Mouse (Mus musculus) embryonic facial prominence, embryonic 12.5 days (tissue): Measurements from ENCODE around the gene Pnn. TPM values are rescaled to one million over a fixed set of nuclear protein-coding genes. Genes with fewer than 3 reads are reported as not detected.

Experiments used
- ATAC-seq: fragments of 200-750 bp; cut with Nextera tagmentation; 2 replicates; pipeline ENCODE4 v1.8.0; 2017; ENCODE audit not compliant: insufficient number of reproducible peaks, insufficient read depth, low FRiP score, low TSS enrichment
- H3K27ac ChIP-seq: fragments of 300-500 bp; sonication (generic); 2 replicates; pipeline ENCODE4 v1.5.1; 2016; ENCODE audit warnings: mild to moderate bottlenecking
- H3K27me3 ChIP-seq: fragments of 300-500 bp; sonication (generic); 2 replicates; pipeline ENCODE4 v1.6.1; 2016; ENCODE audit warnings: mild to moderate bottlenecking, moderate library complexity
- H3K36me3 ChIP-seq: fragments of 300-500 bp; sonication (generic); 2 replicates; pipeline ENCODE4 v1.6.1; 2016; ENCODE audit warnings: mild to moderate bottlenecking
- H3K4me1 ChIP-seq: fragments of 300-500 bp; sonication (generic); 2 replicates; pipeline ENCODE4 v1.6.1; 2016
- H3K4me2 ChIP-seq: fragments of 300-500 bp; sonication (generic); replicated peaks from 2 replicates; pipeline ENCODE4 v1.6.1; 2016; ENCODE audit warnings: mild to moderate bottlenecking, moderate library complexity
- H3K4me3 ChIP-seq: fragments of 300-500 bp; sonication (generic); 2 replicates; pipeline ENCODE4 v1.5.1; 2016; ENCODE audit warnings: mild to moderate bottlenecking
- H3K9ac ChIP-seq: fragments of 300-500 bp; sonication (generic); 2 replicates; pipeline ENCODE4 v1.6.1; 2016; ENCODE audit warnings: mild to moderate bottlenecking, moderate library complexity
- H3K9me3 ChIP-seq: fragments of 300-500 bp; sonication (generic); 2 replicates; pipeline ENCODE4 v1.6.1; 2016; ENCODE audit warnings: mild to moderate bottlenecking, moderate library complexity
- WGBS: fragments of 180-500 bp; shearing (Covaris S2); methylation state at CpG from one replicate; pipeline ENCODE4 v1.1.7; 2016; 5-methylcytosine and 5-hydroxymethylcytosine counted together
- polyA plus RNA-seq: library from polyadenylated mRNA; unstranded; fragments of >200 nt; fragmentation: Nextera tagmentation; extraction: Ambion mirVana; gene quantifications from 2 replicates; pipeline ENCODE4 v1.2.1, GENCODE M21; 2016

Gene Pnn
- polyA plus RNA-seq = 115 and 128 TPM in 2 replicates

DNA sequence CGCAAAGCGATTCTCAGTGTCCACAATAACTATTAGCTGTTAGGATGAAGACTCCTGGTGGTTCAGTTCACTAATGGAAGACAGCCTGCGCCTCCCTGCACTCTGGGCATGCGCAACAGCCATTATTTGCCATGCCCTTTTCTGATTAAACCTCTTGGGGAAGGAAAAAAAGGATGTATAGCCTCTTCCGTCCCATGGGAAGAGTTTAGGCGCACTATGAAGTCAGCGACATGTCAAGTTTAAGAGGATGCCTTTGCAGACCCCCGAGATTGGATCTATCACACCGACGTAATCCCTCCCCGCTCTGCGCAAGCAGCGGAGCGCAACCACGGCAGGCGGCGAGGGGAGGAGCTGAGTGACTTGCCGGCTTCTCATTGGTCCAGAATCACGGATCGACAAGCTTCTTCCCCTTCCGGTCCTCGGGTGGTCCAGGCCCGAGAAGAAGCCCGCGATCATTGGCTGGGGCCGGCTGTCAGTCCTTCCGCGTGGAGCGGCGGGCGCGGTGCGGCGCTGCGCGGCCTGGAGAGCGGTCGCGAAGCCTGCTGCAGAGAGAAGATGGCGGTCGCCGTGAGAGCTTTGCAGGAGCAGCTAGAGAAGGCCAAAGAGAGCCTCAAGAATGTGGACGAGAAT lies at the start of gene Pnn:
Gene Pnn (plus strand): TSS at position 437 of the 630 bp plus-strand sequence.
- H3K9ac ChIP-seq = peak within 1 kb of the TSS; percentile 100
- H3K9me3 ChIP-seq = no peaks in the 10 kb centered on the region
- H3K27ac ChIP-seq = peak within 1 kb of the TSS; percentile 89
- peaks cover 33% of the 10 kb centered on the region for H3K36me3 ChIP-seq
- under 1% methylated on average over 42 of the region's 43 CpGs for WGBS
- H3K4me3 ChIP-seq = peak within 1 kb of the TSS; percentile 99
- peak; percentile 99 for ATAC-seq
- peaks cover 5% of the 10 kb centered on the region; the same call in 1 of the 2 replicates for H3K4me1 ChIP-seq
- no peaks in the 10 kb centered on the region for H3K27me3 ChIP-seq
- H3K4me2 ChIP-seq = peak within 1 kb of the TSS; percentile 78

- H3K9me3 ChIP-seq = no peaks in the 10 kb centered on the region
- 59% methylated on average over 8 of the region's 8 CpGs for WGBS
- H3K27me3 ChIP-seq = no peaks in the 10 kb centered on the region
- H3K4me2 ChIP-seq = no peak overlapping the region
- H3K36me3 ChIP-seq = peaks cover 37% of the 10 kb centered on the region
- no peak overlapping the region for H3K27ac ChIP-seq
- H3K4me1 ChIP-seq = no peaks in the 10 kb centered on the region
- ATAC-seq = no peak
- H3K9ac ChIP-seq = no peak overlapping the region
- H3K4me3 ChIP-seq = no peak overlapping the region
Observed at GRCm38 (mm10) chr12:59017970-59018369, 48.7 kb upstream of the Pnn start.

DNA sequence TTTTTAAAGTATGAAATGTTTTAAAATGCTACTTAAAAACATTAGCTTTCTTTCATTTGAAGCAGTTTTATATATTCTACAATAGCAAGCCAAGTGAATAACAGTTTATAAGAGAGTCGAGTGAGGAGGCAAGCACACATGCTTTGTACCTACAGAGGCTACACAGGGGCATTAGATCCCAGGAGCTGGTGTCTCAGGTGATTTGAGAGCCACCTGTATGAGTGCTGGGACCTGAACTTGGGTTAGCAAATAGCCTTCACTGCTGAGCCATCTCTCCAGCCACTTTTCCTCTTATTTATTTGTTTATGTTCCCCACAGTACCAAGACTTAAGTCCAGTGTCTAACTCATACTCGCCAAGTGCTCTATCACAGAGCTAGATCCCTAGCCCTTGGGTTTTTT lies 46.8 kb upstream of the Pnn start:
- 82% methylated on average over 2 of the region's 2 CpGs for WGBS
- H3K9me3 ChIP-seq = no peaks in the 10 kb centered on the region
- ATAC-seq = no peak
- no peaks in the 10 kb centered on the region for H3K4me1 ChIP-seq
- H3K27ac ChIP-seq = no peak overlapping the region
- no peak overlapping the region for H3K4me2 ChIP-seq
- H3K4me3 ChIP-seq = no peak overlapping the region
- no peak overlapping the region for H3K9ac ChIP-seq
- H3K27me3 ChIP-seq = no peaks in the 10 kb centered on the region
- H3K36me3 ChIP-seq = peaks cover 46% of the 10 kb centered on the region

DNA sequence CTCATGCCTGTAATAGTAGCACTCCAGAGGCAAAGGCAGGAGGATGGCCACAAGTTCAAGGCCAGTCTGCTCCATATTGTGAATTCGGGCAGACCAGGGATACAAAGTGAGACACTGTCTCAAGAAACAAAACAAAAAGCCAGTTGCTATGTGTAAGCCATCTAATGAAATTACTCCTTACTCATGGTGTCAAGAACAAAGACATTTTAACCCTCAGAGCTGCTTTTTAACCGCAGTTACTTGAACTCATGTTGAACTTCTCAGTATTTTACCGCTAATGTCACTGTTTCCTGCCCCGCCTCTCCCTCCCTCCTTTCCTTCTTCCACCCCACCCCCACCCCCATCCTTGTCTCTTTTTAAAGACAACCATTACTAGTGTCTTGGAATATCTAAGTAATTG lies 45.4 kb upstream of the Pnn start:
- 79% methylated on average over 4 of the region's 4 CpGs for WGBS

DNA sequence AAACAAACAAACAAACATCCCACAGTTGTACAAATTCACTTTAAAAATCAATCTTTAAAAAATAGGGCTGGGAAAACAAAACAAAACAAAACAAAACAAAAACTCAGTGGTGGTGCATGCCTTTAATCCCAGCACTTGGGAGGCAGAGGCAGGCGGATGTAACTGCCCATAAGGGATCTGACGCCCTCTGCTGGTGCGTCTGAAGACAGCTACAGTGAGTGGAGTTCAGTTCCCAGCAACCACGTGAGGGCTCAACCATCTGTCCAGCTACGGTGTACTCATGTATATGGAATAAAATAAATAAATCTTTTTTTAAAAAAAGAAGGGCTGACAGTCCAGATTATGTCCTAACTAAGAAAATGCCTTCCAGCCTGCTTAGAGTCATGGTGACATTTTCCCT lies 34.6 kb upstream of the Pnn start:
- 70% methylated on average over 5 of the region's 5 CpGs for WGBS
- Histone ChIP-seq H3K27ac (no peak overlapping the region), H3K4me3 (no peak overlapping the region), H3K9ac (no peak overlapping the region), H3K27me3 (no peaks in the 10 kb centered on the region), H3K4me1 (no peaks in the 10 kb centered on the region), H3K4me2 (no peak overlapping the region), H3K9me3 (no peaks in the 10 kb centered on the region), H3K36me3 (peaks cover 17% of the 10 kb centered on the region)
- no peak for ATAC-seq

More for the DNA sequence above, 45.4 kb upstream of the Pnn start:
- no peak for ATAC-seq
- H3K9me3 ChIP-seq = no peaks in the 10 kb centered on the region
- no peak overlapping the region for H3K9ac ChIP-seq
- H3K27me3 ChIP-seq = no peaks in the 10 kb centered on the region
- H3K4me1 ChIP-seq = no peaks in the 10 kb centered on the region
- H3K4me2 ChIP-seq = no peak overlapping the region
- H3K4me3 ChIP-seq = no peak overlapping the region
- H3K36me3 ChIP-seq = peaks cover 59% of the 10 kb centered on the region
- no peak overlapping the region for H3K27ac ChIP-seq

- 0 out of 2 replicates have a peak overlapping the region, but pooled peaks have one; percentile 2 for H3K4me2 ChIP-seq
- WGBS = 63% methylated on average over 10 of the region's 10 CpGs
- no peaks in the 10 kb centered on the region for H3K27me3 ChIP-seq
- peaks cover 20% of the 10 kb centered on the region for H3K36me3 ChIP-seq
- no peak overlapping the region for H3K9ac ChIP-seq
- no peak for ATAC-seq
- no peak overlapping the region for H3K4me3 ChIP-seq
- no peak overlapping the region for H3K27ac ChIP-seq
- no peaks in the 10 kb centered on the region for H3K9me3 ChIP-seq
- H3K4me1 ChIP-seq = no peaks in the 10 kb centered on the region
Observed at GRCm38 (mm10) chr12:59039162-59039970, 27.3 kb upstream of the Pnn start.

DNA sequence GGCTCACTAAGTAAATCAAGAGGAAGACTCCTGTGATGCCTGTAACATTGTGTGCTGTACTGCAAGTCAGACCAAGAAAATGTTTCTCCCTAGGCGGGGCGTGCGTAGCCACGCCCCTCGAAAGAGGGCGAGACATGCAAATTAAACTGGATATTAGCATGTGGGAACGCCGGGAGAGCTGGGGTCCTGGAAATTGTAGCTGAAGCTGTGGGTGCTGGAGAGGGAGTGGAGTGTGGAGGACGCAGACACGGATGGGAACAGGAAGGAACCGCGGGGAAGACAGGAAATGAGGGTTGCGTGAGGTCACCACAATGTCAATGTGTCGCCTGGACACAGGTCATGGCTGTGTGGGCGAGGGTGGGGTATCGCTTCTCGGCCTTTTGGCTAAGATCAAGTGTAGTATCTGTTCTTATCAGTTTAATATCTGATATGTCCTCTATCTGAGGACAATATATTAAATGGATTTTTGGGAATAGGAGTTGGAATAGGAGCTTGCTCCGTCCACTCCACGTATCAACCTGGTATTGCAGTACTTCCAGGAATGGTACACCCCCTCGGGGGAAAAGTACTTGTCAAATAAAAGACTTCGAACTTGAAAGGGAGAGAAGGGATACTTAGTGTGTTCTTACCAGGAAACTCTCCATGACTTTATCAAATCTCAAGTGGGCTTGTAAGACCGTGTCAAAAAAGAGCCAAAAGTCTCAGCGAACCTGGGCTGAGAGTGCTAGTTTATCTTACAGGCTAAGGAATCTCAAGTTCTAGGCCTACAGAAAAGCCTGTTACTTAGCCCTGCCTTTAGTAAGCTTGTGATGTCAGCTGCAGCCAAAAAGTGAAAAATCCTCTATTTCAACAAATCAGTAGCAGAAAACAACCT lies 26.5 kb upstream of the Pnn start:
- peak overlapping the region; percentile 2; the same call in 1 of the 2 replicates for H3K4me2 ChIP-seq
- H3K4me3 ChIP-seq = no peak overlapping the region
- peak; percentile 74; the same call in 1 of the 2 replicates for ATAC-seq
- H3K27me3 ChIP-seq = no peaks in the 10 kb centered on the region
- H3K36me3 ChIP-seq = peaks cover 28% of the 10 kb centered on the region
- peak overlapping the region; percentile 55; the same call in 1 of the 2 replicates for H3K27ac ChIP-seq
- 2% methylated on average over 23 of the region's 23 CpGs for WGBS
- no peaks in the 10 kb centered on the region for H3K4me1 ChIP-seq
- no peaks in the 10 kb centered on the region for H3K9me3 ChIP-seq
- no peak overlapping the region for H3K9ac ChIP-seq

- 21% methylated on average over 7 of the region's 7 CpGs for WGBS
- ATAC-seq = 0 out of 2 replicates have a peak, but pooled peaks have one; percentile 60
Observed at GRCm38 (mm10) chr12:59040851-59041250, 25.8 kb upstream of the Pnn start.

GRCm38 (mm10) chr12:59052470-59052869 lies 14.2 kb upstream of the Pnn start:
- Histone ChIP-seq H3K27ac (no peak overlapping the region), H3K4me2 (no peak overlapping the region), H3K9me3 (no peaks in the 10 kb centered on the region), H3K4me3 (no peak overlapping the region), H3K36me3 (peaks cover 46% of the 10 kb centered on the region; the same call in 1 of the 2 replicates), H3K27me3 (no peaks in the 10 kb centered on the region), H3K4me1 (no peaks in the 10 kb centered on the region), H3K9ac (no peak overlapping the region)
- ATAC-seq = no peak
- WGBS = 96% methylated on average over 3 of the region's 3 CpGs

More at GRCm38 (mm10) chr12:59040851-59041250, 25.8 kb upstream of the Pnn start:
- no peaks in the 10 kb centered on the region for H3K27me3 ChIP-seq
- H3K27ac ChIP-seq = no peak overlapping the region
- peaks cover 34% of the 10 kb centered on the region for H3K36me3 ChIP-seq
- no peak overlapping the region for H3K4me3 ChIP-seq
- H3K9me3 ChIP-seq = no peaks in the 10 kb centered on the region
- no peaks in the 10 kb centered on the region for H3K4me1 ChIP-seq
- no peak overlapping the region for H3K4me2 ChIP-seq
- H3K9ac ChIP-seq = no peak overlapping the region

GRCm38 (mm10) chr12:59053166-59053565 lies 13.5 kb upstream of the Pnn start:
- H3K4me2 ChIP-seq = no peak overlapping the region
- WGBS = 96% methylated on average over 5 of the region's 5 CpGs
- no peak overlapping the region for H3K27ac ChIP-seq
- no peaks in the 10 kb centered on the region for H3K4me1 ChIP-seq
- no peaks in the 10 kb centered on the region for H3K9me3 ChIP-seq
- H3K27me3 ChIP-seq = no peaks in the 10 kb centered on the region
- ATAC-seq = no peak
- H3K4me3 ChIP-seq = no peak overlapping the region
- peaks cover 43% of the 10 kb centered on the region; the same call in 1 of the 2 replicates for H3K36me3 ChIP-seq
- no peak overlapping the region for H3K9ac ChIP-seq

DNA sequence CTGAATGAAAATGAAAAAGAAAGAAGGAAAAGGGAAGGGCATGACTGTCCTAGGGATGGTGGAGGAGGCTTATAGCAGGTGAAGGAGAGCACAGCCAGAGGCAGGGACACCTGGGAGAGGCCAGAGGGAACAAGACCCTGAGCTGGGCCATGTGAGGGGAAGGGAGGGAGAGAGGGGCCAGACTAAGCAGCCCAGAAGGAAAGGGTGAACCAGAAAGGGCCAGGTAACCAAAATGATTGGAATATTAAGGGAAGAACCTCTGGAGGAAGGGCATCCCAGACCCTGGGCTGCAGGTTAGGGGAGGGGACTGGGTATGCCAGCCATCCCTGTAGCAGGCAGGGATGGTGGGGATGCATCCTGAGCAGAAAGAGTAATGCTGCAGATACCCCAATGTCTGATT lies 12.7 kb upstream of the Pnn start:
- no peak for ATAC-seq
- no peaks in the 10 kb centered on the region for H3K4me1 ChIP-seq
- no peaks in the 10 kb centered on the region for H3K9me3 ChIP-seq
- H3K4me3 ChIP-seq = no peak overlapping the region
- H3K9ac ChIP-seq = no peak overlapping the region
- no peak overlapping the region for H3K4me2 ChIP-seq
- no peaks in the 10 kb centered on the region for H3K27me3 ChIP-seq
- peaks cover 39% of the 10 kb centered on the region; the same call in 1 of the 2 replicates for H3K36me3 ChIP-seq
- no peak overlapping the region for H3K27ac ChIP-seq
